Mouse (Mus musculus): ENCODE data around the gene Opa3. TPM values are rescaled to one million over a fixed set of nuclear protein-coding genes. Genes with fewer than 3 reads are reported as not detected.

Opa3 gene
- total RNA-seq, 2 experiments from 2014 or later: 36.6 to 38.0 TPM

- DNase-seq (ENCODE audit: extremely low spot score in 1 of 2, low spot score in 2 of 2): peak in 1 of 2 experiments; percentile 30
- intact Hi-C loops (cut with DNase I): loop anchor here (5.0 kb wide), 2 partner anchors 46 to 106 kb away; partner anchors contain the start of genes Ercc1, Ppm1n and Rtn2
Measured at GRCm38 (mm10) chr7:19236411-19236810, 8.3 kb downstream of the Opa3 start.

GRCm38 (mm10) chr7:19238344-19238743 lies 10.2 kb downstream of the Opa3 start:
- intact Hi-C loops (cut with DNase I): loop anchor here (5.0 kb wide), 2 partner anchors 44 to 104 kb away; partner anchors contain the start of genes Ercc1, Ppm1n and Rtn2
- DNase-seq (ENCODE audit: extremely low spot score in 1 of 2, low spot score in 2 of 2): no peak

GRCm38 (mm10) chr7:19239423-19239822 lies 11.3 kb downstream of the Opa3 start:
- DNase-seq (ENCODE audit: extremely low spot score in 1 of 2, low spot score in 2 of 2): peak; percentile 88 to 89
- intact Hi-C loops (cut with DNase I): loop anchor here (5.0 kb wide), 2 partner anchors 43 to 103 kb away; partner anchors contain the start of genes Ercc1, Ppm1n and Rtn2

- DNase-seq (ENCODE audit: extremely low spot score in 1 of 2, low spot score in 2 of 2): no peak
- intact Hi-C loops (cut with DNase I): loop anchor here (5.0 kb wide), 2 partner anchors 42 to 102 kb away; partner anchors contain the start of genes Ercc1, Ppm1n and Rtn2
Measured at GRCm38 (mm10) chr7:19239986-19240385, 11.9 kb downstream of the Opa3 start.

- no peak for DNase-seq (ENCODE audit: extremely low spot score in 1 of 2, low spot score in 2 of 2)
- intact Hi-C loops (cut with DNase I): no loop called here
Measured at GRCm38 (mm10) chr7:19240905-19241463, 12.8 kb downstream of the Opa3 start.

- no peak for DNase-seq (ENCODE audit: extremely low spot score in 1 of 2, low spot score in 2 of 2)
- intact Hi-C loops (cut with DNase I): no loop called here
Measured at GRCm38 (mm10) chr7:19242005-19242404, 13.9 kb downstream of the Opa3 start.

- intact Hi-C loops (cut with DNase I): no loop called here
- DNase-seq (ENCODE audit: extremely low spot score in 1 of 2, low spot score in 2 of 2): peak in 1 of 2 experiments; percentile 53
Measured at GRCm38 (mm10) chr7:19243858-19244257, 15.7 kb downstream of the Opa3 start.

GRCm38 (mm10) chr7:19245083-19245482 lies 16.9 kb downstream of the Opa3 start:
- intact Hi-C loops (cut with DNase I): no loop called here
- DNase-seq (ENCODE audit: extremely low spot score in 1 of 2, low spot score in 2 of 2): no peak

- intact Hi-C loops (cut with DNase I): no loop called here
- no peak for DNase-seq (ENCODE audit: extremely low spot score in 1 of 2, low spot score in 2 of 2)
Measured at GRCm38 (mm10) chr7:19246855-19247254, 18.7 kb downstream of the Opa3 start.

GRCm38 (mm10) chr7:19247511-19247910 lies 19.4 kb downstream of the Opa3 start:
- DNase-seq (ENCODE audit: extremely low spot score in 1 of 2, low spot score in 2 of 2): no peak
- intact Hi-C loops (cut with DNase I): no loop called here

GRCm38 (mm10) chr7:19252078-19252477 lies 23.9 kb downstream of the Opa3 start:
- intact Hi-C loops (cut with DNase I): no loop called here
- DNase-seq (ENCODE audit: extremely low spot score in 1 of 2, low spot score in 2 of 2): no peak

GRCm38 (mm10) chr7:19253437-19253836 lies 25.3 kb downstream of the Opa3 start:
- DNase-seq (ENCODE audit: extremely low spot score in 1 of 2, low spot score in 2 of 2): no peak
- intact Hi-C loops (cut with DNase I): no loop called here

- intact Hi-C loops (cut with DNase I): no loop called here
- DNase-seq (ENCODE audit: extremely low spot score in 1 of 2, low spot score in 2 of 2): no peak
Measured at GRCm38 (mm10) chr7:19255395-19255794, 27.3 kb downstream of the Opa3 start.

GRCm38 (mm10) chr7:19256567-19256966 lies 28.4 kb downstream of the Opa3 start:
- intact Hi-C loops (cut with DNase I): no loop called here
- no peak for DNase-seq (ENCODE audit: extremely low spot score in 1 of 2, low spot score in 2 of 2)

- peak in 1 of 2 experiments; percentile 86 for DNase-seq (ENCODE audit: extremely low spot score in 1 of 2, low spot score in 2 of 2)
- intact Hi-C loops (cut with DNase I): no loop called here
Measured at GRCm38 (mm10) chr7:19257390-19258022, 29.4 kb downstream of the Opa3 start.

- DNase-seq (ENCODE audit: extremely low spot score in 1 of 2, low spot score in 2 of 2): no peak
- intact Hi-C loops (cut with DNase I): no loop called here
Measured at GRCm38 (mm10) chr7:19258336-19258735, 30.2 kb downstream of the Opa3 start.

- DNase-seq (ENCODE audit: extremely low spot score in 1 of 2, low spot score in 2 of 2): no peak
- intact Hi-C loops (cut with DNase I): no loop called here
Measured at GRCm38 (mm10) chr7:19265147-19265546, 37.0 kb downstream of the Opa3 start.

GRCm38 (mm10) chr7:19265928-19266822 lies 38.0 kb downstream of the Opa3 start:
- peak in 1 of 2 experiments; percentile 30 for DNase-seq (ENCODE audit: extremely low spot score in 1 of 2, low spot score in 2 of 2)
- intact Hi-C loops (cut with DNase I): no loop called here

- DNase-seq (ENCODE audit: extremely low spot score in 1 of 2, low spot score in 2 of 2): no peak
- intact Hi-C loops (cut with DNase I): no loop called here
Measured at GRCm38 (mm10) chr7:19267051-19267450, 38.9 kb downstream of the Opa3 start.

Data from left cerebral cortex, postnatal 10 days (tissue).